Mouse (Mus musculus) spleen, adult 18-20 months (tissue): ENCODE results near the gene Tmod2.

Source experiments
- DNase-seq, 2 experiments: peaks; one replicate each; pipeline ENCODE4 v3.0.0; 2022; ENCODE audit warnings: mixed read lengths in 2 of 2

Tmod2 gene

GRCm38 (mm10) chr9:75600166-75600934, 10.8 kb downstream of the Tmod2 start:
- no peak for DNase-seq

- no peak for DNase-seq
Measured at GRCm38 (mm10) chr9:75599191-75599841, 11.8 kb downstream of the Tmod2 start.

- DNase-seq: no peak
Measured at GRCm38 (mm10) chr9:75597596-75597995, 13.5 kb downstream of the Tmod2 start.

- DNase-seq: no peak
Measured at GRCm38 (mm10) chr9:75597036-75597435, 14.1 kb downstream of the Tmod2 start.

GRCm38 (mm10) chr9:75593481-75593880, 17.6 kb downstream of the Tmod2 start:
- no peak for DNase-seq

GRCm38 (mm10) chr9:75589850-75590790, 21.0 kb downstream of the Tmod2 start:
- DNase-seq: no peak

GRCm38 (mm10) chr9:75581694-75582350, 29.3 kb downstream of the Tmod2 start:
- DNase-seq: no peak

GRCm38 (mm10) chr9:75579321-75579720, 31.8 kb downstream of the Tmod2 start:
- no peak for DNase-seq

GRCm38 (mm10) chr9:75571036-75571942, 39.8 kb downstream of the Tmod2 start:
- no peak for DNase-seq

GRCm38 (mm10) chr9:75568399-75568798, 42.7 kb downstream of the Tmod2 start:
- no peak for DNase-seq

GRCm38 (mm10) chr9:75564892-75565291, 46.2 kb downstream of the Tmod2 start:
- DNase-seq: no peak

- no peak for DNase-seq
Measured at GRCm38 (mm10) chr9:75563622-75564021, 47.5 kb downstream of the Tmod2 start.

GRCm38 (mm10) chr9:75563176-75563575, 47.9 kb downstream of the Tmod2 start:
- no peak for DNase-seq

GRCm38 (mm10) chr9:75561040-75561669, 50.0 kb downstream of the Tmod2 start:
- DNase-seq: no peak

- no peak for DNase-seq
Measured at GRCm38 (mm10) chr9:75560353-75560752, 50.8 kb downstream of the Tmod2 start.

GRCm38 (mm10) chr9:75559512-75560012, 51.6 kb downstream of the Tmod2 start, which contains the start of gene Tmod3:
TSS of gene Tmod3 (minus strand) at chr9:75559657.
- peak; percentile 90 to 98 for DNase-seq

- no peak for DNase-seq
Measured at GRCm38 (mm10) chr9:75558812-75559511, 52.2 kb downstream of the Tmod2 start.

- no peak for DNase-seq
Measured at GRCm38 (mm10) chr9:75558360-75558759, 52.8 kb downstream of the Tmod2 start.

GRCm38 (mm10) chr9:75553719-75554118, 57.4 kb downstream of the Tmod2 start:
- no peak for DNase-seq

GRCm38 (mm10) chr9:75551342-75551741, 59.8 kb downstream of the Tmod2 start:
- no peak for DNase-seq
